Mouse (Mus musculus) splenic B cell, adult 2 months (primary cell): ENCODE results near the gene Rgl1.
"Not testable (repeated sequence)": the region's sequence is repeated elsewhere in the genome, so short reads cannot be mapped to it uniquely, and the experiment has no call there.

Experiments
- DNase-seq: peaks from one replicate; pipeline ENCODE4 v3.0.0-alpha.2; 2011; ENCODE audit warnings: low read depth, low spot score
- H3K27me3 ChIP-seq: 2 replicates; pipeline ENCODE4 v1.6.1; 2012; ENCODE audit warnings: mild to moderate bottlenecking, low read length, moderate library complexity, mixed read lengths; ENCODE audit not compliant: control insufficient read depth, poor library complexity, insufficient read depth, severe bottlenecking
- H3K36me3 ChIP-seq: 2 replicates; pipeline ENCODE4 v1.6.1; 2012; ENCODE audit warnings: mild to moderate bottlenecking, low read length, moderate library complexity, mixed read lengths; ENCODE audit not compliant: control insufficient read depth, poor library complexity, insufficient read depth, severe bottlenecking

Gene Rgl1

DNA sequence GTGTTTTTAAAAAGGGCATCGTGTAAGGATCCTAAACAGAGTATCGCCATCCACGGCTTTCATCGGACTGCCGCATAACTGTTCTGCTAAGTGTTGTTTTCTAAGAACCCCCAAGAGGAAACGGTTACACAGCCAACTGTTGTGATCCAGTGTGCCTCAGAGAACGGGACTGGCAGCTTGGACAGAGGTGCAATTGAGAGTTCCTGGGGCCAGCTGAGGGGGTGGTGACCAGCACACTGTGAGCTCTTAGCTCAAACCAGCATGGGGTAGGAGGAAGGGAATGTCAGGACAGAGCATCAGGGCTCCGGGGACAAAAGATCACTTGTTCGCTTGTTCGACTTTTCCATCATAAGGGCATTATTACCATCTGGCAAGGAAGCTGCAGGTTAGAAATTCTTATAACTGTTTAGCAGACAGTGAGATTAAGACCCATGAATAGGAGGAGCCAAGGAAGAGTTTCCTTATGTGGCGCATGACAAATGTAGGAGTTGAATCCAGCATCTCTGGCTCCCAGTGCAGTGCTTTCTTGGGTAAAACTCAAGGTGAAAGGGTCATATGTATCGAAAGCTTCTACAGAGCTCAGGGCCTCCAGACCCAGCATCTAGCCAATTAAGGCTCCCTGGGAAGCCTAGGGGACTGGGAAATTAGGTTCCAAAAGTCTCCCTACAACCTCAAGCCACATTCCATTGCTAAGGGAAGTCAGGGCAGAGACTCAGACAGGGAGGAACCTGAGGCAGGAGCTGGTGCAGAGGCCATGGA is 26.8 kb upstream of the Rgl1 start:
- no peaks in the 10 kb centered on the region for H3K36me3 ChIP-seq
- H3K27me3 ChIP-seq = no peaks in the 10 kb centered on the region
- DNase-seq = no peak

DNA sequence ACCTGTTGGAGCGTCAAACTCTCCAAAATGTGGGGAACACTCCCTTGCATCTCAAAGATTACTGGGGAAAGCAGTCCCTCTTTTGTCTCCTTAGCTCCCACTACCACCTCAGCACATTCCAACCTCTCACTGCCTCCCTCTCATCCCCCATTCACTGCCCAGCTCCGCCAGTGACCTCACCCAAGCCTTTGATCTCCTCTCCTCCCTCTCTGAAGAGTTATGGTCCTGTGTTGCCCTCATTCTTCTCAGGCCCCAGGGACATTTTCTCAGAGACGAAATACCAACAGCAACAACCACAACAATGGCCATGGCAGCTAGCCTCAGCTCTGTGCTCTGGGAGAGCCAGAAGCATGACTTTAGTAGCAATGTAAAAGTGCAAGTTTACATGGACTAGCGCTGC is 25.1 kb upstream of the Rgl1 start:
- no peaks in the 10 kb centered on the region for H3K36me3 ChIP-seq
- H3K27me3 ChIP-seq = no peaks in the 10 kb centered on the region
- DNase-seq = no peak

DNA sequence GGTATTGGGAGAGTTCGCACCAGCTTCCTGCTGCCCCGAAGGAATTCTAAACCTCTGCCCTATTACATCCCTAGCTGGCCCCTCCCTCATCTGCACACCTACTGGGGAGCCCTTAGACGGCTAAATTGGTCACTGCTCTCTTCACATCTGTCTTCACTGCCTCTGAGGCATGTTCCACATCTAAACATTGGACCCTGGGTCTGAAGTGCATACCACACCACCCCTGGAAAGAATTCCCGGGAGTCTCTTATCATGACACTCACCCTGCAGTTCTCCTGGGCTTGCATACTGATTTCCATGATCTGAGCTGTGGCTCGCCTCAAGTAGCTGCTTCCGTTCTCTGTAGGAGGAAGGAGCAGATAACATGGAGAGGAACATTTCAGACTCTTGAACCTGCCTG is 24.7 kb upstream of the Rgl1 start:
- DNase-seq = no peak
- no peaks in the 10 kb centered on the region for H3K36me3 ChIP-seq
- H3K27me3 ChIP-seq = no peaks in the 10 kb centered on the region

DNA sequence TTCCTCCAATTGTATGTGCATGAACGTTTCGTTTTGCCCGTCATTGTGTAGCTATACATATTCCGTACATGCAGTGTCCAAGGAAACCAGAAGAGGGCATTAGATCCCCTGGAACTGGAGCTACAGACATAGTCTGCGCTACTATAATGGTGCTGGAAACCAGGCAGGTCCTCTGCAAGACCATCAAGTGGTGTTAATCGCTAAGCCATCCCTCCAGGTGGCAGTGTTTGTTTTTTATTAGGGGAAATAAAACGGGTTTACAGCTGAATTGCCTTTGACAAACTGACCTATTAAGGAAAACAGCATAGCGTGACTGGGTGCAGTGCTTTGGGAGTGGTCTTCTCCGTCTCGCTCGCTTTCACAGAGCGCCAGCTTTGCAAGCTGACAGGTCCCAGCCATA is 24.1 kb upstream of the Rgl1 start:
- DNase-seq = peak; percentile 82
- H3K27me3 ChIP-seq = no peaks in the 10 kb centered on the region
- H3K36me3 ChIP-seq = no peaks in the 10 kb centered on the region

DNA sequence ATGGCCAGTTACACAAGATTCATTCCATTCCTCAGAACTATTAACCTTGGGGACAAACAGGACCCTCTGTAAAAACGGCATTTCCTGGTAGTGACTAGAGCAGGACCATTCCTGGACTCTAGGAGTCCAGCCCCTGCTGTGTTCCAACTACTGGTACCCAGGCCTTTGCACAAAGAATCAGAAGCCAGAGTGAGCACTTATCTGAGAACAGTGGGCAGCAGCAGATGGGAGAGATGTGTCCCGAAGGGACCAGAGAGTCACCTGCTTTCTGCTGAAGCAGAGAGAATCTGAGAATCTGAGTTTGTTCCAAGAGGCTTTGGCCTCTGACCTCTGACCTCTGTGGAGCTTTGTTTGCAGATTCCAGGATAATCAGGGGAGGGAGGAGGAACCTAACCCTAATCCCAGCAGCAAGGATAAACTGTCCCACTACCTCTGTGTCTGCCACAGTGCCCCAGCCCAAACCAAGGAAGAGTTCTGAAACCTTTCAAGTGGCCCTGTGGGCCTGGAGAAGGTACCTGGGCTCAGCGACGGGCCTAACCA is 22.0 kb upstream of the Rgl1 start:
- DNase-seq = no peak
- Histone ChIP-seq H3K36me3 (no peaks in the 10 kb centered on the region), H3K27me3 (no peaks in the 10 kb centered on the region)

DNA sequence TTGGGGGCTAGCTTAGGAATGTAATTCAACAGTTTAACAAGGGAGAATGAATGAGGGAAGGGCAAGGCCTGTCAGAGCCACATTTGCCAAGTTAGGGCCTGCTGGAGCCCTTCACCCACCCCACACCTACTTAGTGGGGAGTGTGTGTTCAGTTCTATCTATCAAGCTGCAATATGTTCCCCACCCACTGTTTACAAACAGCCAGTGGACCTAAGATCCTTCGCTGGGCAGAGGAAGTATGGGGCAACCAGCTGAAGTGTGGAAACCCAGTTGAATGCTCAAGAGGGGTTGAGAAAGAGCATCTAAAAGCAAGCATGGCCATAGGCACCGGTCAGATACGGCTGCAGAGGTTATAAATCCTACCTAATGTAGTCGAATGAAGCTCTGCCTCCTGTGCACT is 20.8 kb upstream of the Rgl1 start:
- Histone ChIP-seq H3K36me3 (no peaks in the 10 kb centered on the region), H3K27me3 (no peaks in the 10 kb centered on the region)
- no peak for DNase-seq

DNA sequence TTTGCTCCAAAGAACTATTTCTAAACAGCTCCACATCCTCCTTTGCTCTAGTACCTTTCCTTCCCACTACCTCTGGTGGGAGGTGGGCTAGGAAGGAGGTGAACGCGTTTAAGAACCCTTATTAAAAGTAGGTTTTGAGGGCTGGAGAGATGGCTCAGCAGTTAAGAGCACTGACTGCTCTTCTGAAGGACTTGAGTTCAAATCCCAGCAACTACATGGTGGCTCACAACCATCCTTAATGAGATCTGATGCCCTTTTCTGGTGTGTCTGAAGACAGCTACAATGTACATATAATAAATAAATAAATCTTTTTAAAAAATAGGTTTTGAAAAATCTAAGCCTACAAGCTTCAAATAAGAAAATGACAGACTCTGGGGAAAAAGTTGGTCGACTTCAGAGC is 19.3 kb upstream of the Rgl1 start:
- H3K27me3 ChIP-seq, DNase-seq, H3K36me3 ChIP-seq: not testable (repeated sequence)

- H3K36me3 ChIP-seq = no peaks in the 10 kb centered on the region
- DNase-seq = no peak
- no peaks in the 10 kb centered on the region for H3K27me3 ChIP-seq
Measured at GRCm38 (mm10) chr1:152784620-152785019, 18.5 kb upstream of the Rgl1 start.

DNA sequence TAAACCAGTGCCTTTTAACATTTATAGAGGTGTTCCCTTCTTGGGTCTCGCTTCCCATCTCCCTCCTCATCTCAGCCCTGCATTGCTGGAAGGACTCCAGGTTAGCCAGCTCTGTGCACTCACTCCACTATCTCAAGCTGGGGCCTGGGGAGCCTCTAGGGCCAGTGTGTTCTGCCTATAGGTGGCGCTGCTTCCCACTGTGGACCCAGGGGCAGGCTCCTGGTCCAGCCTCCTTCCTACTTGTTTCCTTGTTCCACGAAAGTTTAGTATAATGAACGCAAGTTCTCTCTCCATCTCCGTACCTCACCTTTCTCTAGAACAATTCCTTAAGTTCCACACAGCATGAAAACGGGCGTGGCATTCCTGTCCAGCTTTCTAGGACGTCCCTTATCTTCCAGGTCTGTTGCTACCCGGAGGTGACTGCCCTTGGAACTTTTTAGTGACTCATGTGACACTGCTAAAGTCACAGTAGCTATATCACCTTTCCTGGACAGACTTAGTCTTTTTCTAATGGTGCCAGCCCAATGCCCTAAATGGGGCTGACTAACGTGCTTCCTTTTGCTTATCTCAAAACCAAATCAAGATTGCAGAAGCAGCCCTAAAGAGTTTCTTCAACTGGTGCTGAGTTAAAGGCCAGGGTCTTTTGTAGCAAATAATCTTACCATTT is 13.1 kb upstream of the Rgl1 start:
- peak; percentile 78 for DNase-seq
- Histone ChIP-seq H3K27me3 (no peaks in the 10 kb centered on the region), H3K36me3 (peaks cover 7% of the 10 kb centered on the region)

- peaks cover 31% of the 10 kb centered on the region for H3K36me3 ChIP-seq
- H3K27me3 ChIP-seq, DNase-seq: not testable (repeated sequence)
Measured at GRCm38 (mm10) chr1:152774601-152775000, 8.4 kb upstream of the Rgl1 start.

- no peaks in the 10 kb centered on the region for H3K27me3 ChIP-seq
- peaks cover 33% of the 10 kb centered on the region for H3K36me3 ChIP-seq
- DNase-seq = no peak
Measured at GRCm38 (mm10) chr1:152771016-152771415, 4.9 kb upstream of the Rgl1 start.

DNA sequence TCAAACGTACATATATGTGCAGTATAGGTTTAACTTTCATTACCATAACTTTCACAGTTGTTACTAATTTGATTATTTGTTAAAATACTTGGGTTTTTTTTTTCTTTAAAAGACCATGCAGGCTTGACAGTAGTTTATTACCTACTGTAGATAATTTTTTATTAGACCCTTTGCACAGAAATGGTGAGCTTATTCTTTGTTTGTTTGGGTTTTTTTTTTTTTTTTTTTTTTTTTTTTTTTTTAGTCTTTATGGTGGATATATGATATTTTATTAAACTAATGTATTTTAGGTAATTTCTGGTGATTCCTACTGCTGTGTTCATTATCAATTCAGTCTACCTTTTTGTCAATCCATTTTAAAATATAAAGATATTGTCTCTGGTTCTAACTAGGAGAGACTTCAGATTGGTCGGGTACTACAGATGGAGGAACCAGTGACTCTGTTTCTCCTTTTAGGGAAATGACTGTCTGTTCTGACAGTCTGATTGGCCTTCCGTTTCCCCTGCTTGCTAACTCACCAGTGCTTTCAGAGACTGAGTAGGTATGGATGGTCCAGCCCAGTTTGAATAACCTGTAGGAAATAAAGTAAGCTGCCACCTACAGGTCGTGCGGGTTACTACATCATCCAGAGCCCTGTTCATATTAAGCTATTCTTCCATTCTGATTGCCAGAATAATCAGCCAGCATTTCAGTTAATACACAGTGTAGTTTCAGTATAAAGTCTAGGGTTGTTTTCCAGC is 1.8 kb upstream of the Rgl1 start:
- Histone ChIP-seq H3K36me3 (peaks cover 21% of the 10 kb centered on the region), H3K27me3 (no peaks in the 10 kb centered on the region)
- peak; percentile 92 for DNase-seq

- Histone ChIP-seq H3K36me3 (peaks cover 17% of the 10 kb centered on the region), H3K27me3 (no peaks in the 10 kb centered on the region)
- peak; percentile 47 for DNase-seq
Measured at GRCm38 (mm10) chr1:152766804-152767748, 925 bp upstream of the Rgl1 start.

DNA sequence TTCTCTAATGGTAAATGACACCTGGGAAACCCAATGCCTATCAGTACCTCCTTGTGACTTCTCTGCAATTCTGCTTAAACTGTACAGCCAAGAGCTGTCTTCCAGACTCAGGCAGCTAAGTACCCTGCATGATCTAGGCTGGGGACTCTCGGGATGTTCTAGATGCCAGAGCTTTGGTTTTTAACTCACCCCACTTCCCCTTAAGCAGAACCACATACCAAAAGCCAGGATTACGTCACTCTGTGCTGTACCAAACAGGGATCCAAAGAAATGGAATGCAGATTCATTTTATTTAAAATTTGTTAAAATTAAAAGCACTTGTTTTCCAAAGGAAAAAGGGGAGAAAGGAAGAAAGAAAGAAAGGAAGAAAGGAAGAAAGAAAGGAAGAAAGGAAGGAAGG is 4.4 kb downstream of the Rgl1 start:
- no peak for DNase-seq
- no peaks in the 10 kb centered on the region for H3K36me3 ChIP-seq
- H3K27me3 ChIP-seq = no peaks in the 10 kb centered on the region
